Mouse (Mus musculus): Measurements from ENCODE around the gene Mcf2l.

The Mcf2l gene

GRCm38 (mm10) chr8:12912011-12912410, 38.4 kb downstream of the Mcf2l start:
- CTCF ChIA-PET, result interaction anchor here (0.6 kb wide), 1 partner anchor 42 kb away, joined by 4 read pairs; no protein-coding TSS in a partner anchor

GRCm38 (mm10) chr8:12915187-12916006, 41.8 kb downstream of the Mcf2l start:
- CTCF ChIA-PET, result no interaction called here

- CTCF ChIA-PET, result no interaction called here
Measured at GRCm38 (mm10) chr8:12916156-12916900, 42.7 kb downstream of the Mcf2l start.

GRCm38 (mm10) chr8:12917029-12917428, 43.4 kb downstream of the Mcf2l start:
- CTCF ChIA-PET, result no interaction called here

GRCm38 (mm10) chr8:12917831-12918230, 44.2 kb downstream of the Mcf2l start:
- CTCF ChIA-PET, result no interaction called here

GRCm38 (mm10) chr8:12920599-12920998, 47.0 kb downstream of the Mcf2l start:
- CTCF ChIA-PET, result no interaction called here

GRCm38 (mm10) chr8:12925051-12925450, 51.4 kb downstream of the Mcf2l start:
- CTCF ChIA-PET, result no interaction called here

GRCm38 (mm10) chr8:12925941-12926381, 52.4 kb downstream of the Mcf2l start:
- CTCF ChIA-PET, result no interaction called here

GRCm38 (mm10) chr8:12927204-12927983, 53.8 kb downstream of the Mcf2l start:
- CTCF ChIA-PET, result no interaction called here

GRCm38 (mm10) chr8:12928033-12928432, 54.4 kb downstream of the Mcf2l start:
- CTCF ChIA-PET, result no interaction called here

- CTCF ChIA-PET, result no interaction called here
Measured at GRCm38 (mm10) chr8:12928931-12929330, 55.3 kb downstream of the Mcf2l start.

GRCm38 (mm10) chr8:12930290-12930689, 56.7 kb downstream of the Mcf2l start:
- CTCF ChIA-PET, result no interaction called here

- CTCF ChIA-PET, result no interaction called here
Measured at GRCm38 (mm10) chr8:12931426-12931825, 57.8 kb downstream of the Mcf2l start.

- CTCF ChIA-PET, result no interaction called here
Measured at GRCm38 (mm10) chr8:12932520-12932919, 58.9 kb downstream of the Mcf2l start.

- CTCF ChIA-PET, result no interaction called here
Measured at GRCm38 (mm10) chr8:12933765-12934164, 60.2 kb downstream of the Mcf2l start.

- CTCF ChIA-PET, result no interaction called here
Measured at GRCm38 (mm10) chr8:12934453-12935043, 60.9 kb downstream of the Mcf2l start.

- CTCF ChIA-PET, result no interaction called here
Measured at GRCm38 (mm10) chr8:12940549-12940948, 66.9 kb downstream of the Mcf2l start.

- CTCF ChIA-PET, result no interaction called here
Measured at GRCm38 (mm10) chr8:12941161-12941926, 67.7 kb downstream of the Mcf2l start.

- CTCF ChIA-PET, result no interaction called here
Measured at GRCm38 (mm10) chr8:12947604-12948573, 74.3 kb downstream of the Mcf2l start.

GRCm38 (mm10) chr8:12948574-12948961, 75.0 kb downstream of the Mcf2l start:
- CTCF ChIA-PET, result no interaction called here
